Mouse (Mus musculus): ENCODE measurements around the gene Wwc1.

Gene Wwc1

GRCm38 (mm10) chr11:35932121-35932885 is 48.0 kb downstream of the Wwc1 start:
- H3K27me3 ChIP-seq (ENCODE audit: control insufficient read depth, insufficient read depth, low read length, poor library complexity, severe bottlenecking) = no peaks in the 10 kb centered on the region
- DNase-seq (ENCODE audit: low read depth, low spot score) = no peak
- H3K36me3 ChIP-seq (ENCODE audit: control insufficient read depth, insufficient read depth, low read length, poor library complexity, severe bottlenecking) = no peaks in the 10 kb centered on the region

- no peak for DNase-seq (ENCODE audit: low read depth, low spot score)
- no peaks in the 10 kb centered on the region for H3K36me3 ChIP-seq (ENCODE audit: control insufficient read depth, insufficient read depth, low read length, poor library complexity, severe bottlenecking)
- no peaks in the 10 kb centered on the region for H3K27me3 ChIP-seq (ENCODE audit: control insufficient read depth, insufficient read depth, low read length, poor library complexity, severe bottlenecking)
Observed at GRCm38 (mm10) chr11:35930511-35931060, 49.7 kb downstream of the Wwc1 start.

- no peak for DNase-seq (ENCODE audit: low read depth, low spot score)
- H3K36me3 ChIP-seq (ENCODE audit: control insufficient read depth, insufficient read depth, low read length, poor library complexity, severe bottlenecking) = no peaks in the 10 kb centered on the region
Observed at GRCm38 (mm10) chr11:35928453-35928852, 51.9 kb downstream of the Wwc1 start.

GRCm38 (mm10) chr11:35927309-35927708 is 53.0 kb downstream of the Wwc1 start:
- DNase-seq (ENCODE audit: low read depth, low spot score) = no peak
- no peaks in the 10 kb centered on the region for H3K36me3 ChIP-seq (ENCODE audit: control insufficient read depth, insufficient read depth, low read length, poor library complexity, severe bottlenecking)
- no peaks in the 10 kb centered on the region for H3K27me3 ChIP-seq (ENCODE audit: control insufficient read depth, insufficient read depth, low read length, poor library complexity, severe bottlenecking)

More at GRCm38 (mm10) chr11:35928453-35928852, 51.9 kb downstream of the Wwc1 start:
- no peaks in the 10 kb centered on the region for H3K27me3 ChIP-seq (ENCODE audit: control insufficient read depth, insufficient read depth, low read length, poor library complexity, severe bottlenecking)

GRCm38 (mm10) chr11:35925592-35925991 is 54.7 kb downstream of the Wwc1 start:
- no peaks in the 10 kb centered on the region for H3K36me3 ChIP-seq (ENCODE audit: control insufficient read depth, insufficient read depth, low read length, poor library complexity, severe bottlenecking)
- DNase-seq (ENCODE audit: low read depth, low spot score) = no peak
- no peaks in the 10 kb centered on the region for H3K27me3 ChIP-seq (ENCODE audit: control insufficient read depth, insufficient read depth, low read length, poor library complexity, severe bottlenecking)

GRCm38 (mm10) chr11:35922205-35922873 is 58.0 kb downstream of the Wwc1 start:
- DNase-seq (ENCODE audit: low read depth, low spot score) = no peak
- H3K36me3 ChIP-seq (ENCODE audit: control insufficient read depth, insufficient read depth, low read length, poor library complexity, severe bottlenecking) = no peaks in the 10 kb centered on the region
- H3K27me3 ChIP-seq (ENCODE audit: control insufficient read depth, insufficient read depth, low read length, poor library complexity, severe bottlenecking) = no peaks in the 10 kb centered on the region

GRCm38 (mm10) chr11:35920776-35921175 is 59.6 kb downstream of the Wwc1 start:
- Histone ChIP-seq H3K27me3 (ENCODE audit: control insufficient read depth, insufficient read depth, low read length, poor library complexity, severe bottlenecking) (no peaks in the 10 kb centered on the region), H3K36me3 (ENCODE audit: control insufficient read depth, insufficient read depth, low read length, poor library complexity, severe bottlenecking) (no peaks in the 10 kb centered on the region)
- no peak for DNase-seq (ENCODE audit: low read depth, low spot score)

- no peaks in the 10 kb centered on the region for H3K27me3 ChIP-seq (ENCODE audit: control insufficient read depth, insufficient read depth, low read length, poor library complexity, severe bottlenecking)
- no peak for DNase-seq (ENCODE audit: low read depth, low spot score)
- no peaks in the 10 kb centered on the region for H3K36me3 ChIP-seq (ENCODE audit: control insufficient read depth, insufficient read depth, low read length, poor library complexity, severe bottlenecking)
Observed at GRCm38 (mm10) chr11:35919856-35920503, 60.3 kb downstream of the Wwc1 start.

- Histone ChIP-seq H3K36me3 (ENCODE audit: control insufficient read depth, insufficient read depth, low read length, poor library complexity, severe bottlenecking) (no peaks in the 10 kb centered on the region), H3K27me3 (ENCODE audit: control insufficient read depth, insufficient read depth, low read length, poor library complexity, severe bottlenecking) (no peaks in the 10 kb centered on the region)
- DNase-seq (ENCODE audit: low read depth, low spot score) = no peak
Observed at GRCm38 (mm10) chr11:35919383-35919782, 60.9 kb downstream of the Wwc1 start.

GRCm38 (mm10) chr11:35916466-35917185 is 63.7 kb downstream of the Wwc1 start:
- H3K36me3 ChIP-seq (ENCODE audit: control insufficient read depth, insufficient read depth, low read length, poor library complexity, severe bottlenecking) = no peaks in the 10 kb centered on the region
- no peak for DNase-seq (ENCODE audit: low read depth, low spot score)
- no peaks in the 10 kb centered on the region for H3K27me3 ChIP-seq (ENCODE audit: control insufficient read depth, insufficient read depth, low read length, poor library complexity, severe bottlenecking)

- Histone ChIP-seq H3K36me3 (ENCODE audit: control insufficient read depth, insufficient read depth, low read length, poor library complexity, severe bottlenecking) (no peaks in the 10 kb centered on the region), H3K27me3 (ENCODE audit: control insufficient read depth, insufficient read depth, low read length, poor library complexity, severe bottlenecking) (no peaks in the 10 kb centered on the region)
- DNase-seq (ENCODE audit: low read depth, low spot score) = no peak
Observed at GRCm38 (mm10) chr11:35915546-35915945, 64.8 kb downstream of the Wwc1 start.

- no peaks in the 10 kb centered on the region for H3K27me3 ChIP-seq (ENCODE audit: control insufficient read depth, insufficient read depth, low read length, poor library complexity, severe bottlenecking)
- no peak for DNase-seq (ENCODE audit: low read depth, low spot score)
- no peaks in the 10 kb centered on the region for H3K36me3 ChIP-seq (ENCODE audit: control insufficient read depth, insufficient read depth, low read length, poor library complexity, severe bottlenecking)
Observed at GRCm38 (mm10) chr11:35913418-35914044, 66.8 kb downstream of the Wwc1 start.

GRCm38 (mm10) chr11:35904955-35905550 is 75.3 kb downstream of the Wwc1 start:
- no peaks in the 10 kb centered on the region for H3K27me3 ChIP-seq (ENCODE audit: control insufficient read depth, insufficient read depth, low read length, poor library complexity, severe bottlenecking)
- no peak for DNase-seq (ENCODE audit: low read depth, low spot score)

GRCm38 (mm10) chr11:35903079-35903478 is 77.2 kb downstream of the Wwc1 start:
- no peaks in the 10 kb centered on the region for H3K36me3 ChIP-seq (ENCODE audit: control insufficient read depth, insufficient read depth, low read length, poor library complexity, severe bottlenecking)
- no peak for DNase-seq (ENCODE audit: low read depth, low spot score)
- H3K27me3 ChIP-seq (ENCODE audit: control insufficient read depth, insufficient read depth, low read length, poor library complexity, severe bottlenecking) = no peaks in the 10 kb centered on the region

More at GRCm38 (mm10) chr11:35904955-35905550, 75.3 kb downstream of the Wwc1 start:
- H3K36me3 ChIP-seq (ENCODE audit: control insufficient read depth, insufficient read depth, low read length, poor library complexity, severe bottlenecking) = no peaks in the 10 kb centered on the region

Measured in splenic B cell, adult 2 months (primary cell).